Mouse (Mus musculus) liver, embryonic 16.5 days (tissue): ENCODE results near the gene Tnrc6c. TPM values are rescaled to one million over a fixed set of nuclear protein-coding genes. Genes with fewer than 3 reads are reported as not detected.

Source experiments
- ATAC-seq: fragments of 200-750 bp; cut with Nextera tagmentation; 2 replicates; pipeline ENCODE4 v1.8.0; 2017; ENCODE audit warnings: low read depth, mild to moderate bottlenecking, moderate number of reproducible peaks, moderate library complexity
- H3K27ac ChIP-seq: fragments of 300-500 bp; sonication (generic); 2 replicates; pipeline ENCODE4 v1.5.1; 2014; ENCODE audit warnings: mild to moderate bottlenecking, low read length
- H3K27me3 ChIP-seq: fragments of 300-500 bp; sonication (generic); 2 replicates; pipeline ENCODE4 v1.6.1; 2014; ENCODE audit warnings: low read depth, low read length, mixed read lengths; ENCODE audit not compliant: control insufficient read depth, insufficient read depth
- H3K36me3 ChIP-seq: fragments of 300-500 bp; sonication (generic); 2 replicates; pipeline ENCODE4 v1.6.1; 2014; ENCODE audit warnings: mild to moderate bottlenecking; ENCODE audit not compliant: control insufficient read depth, insufficient read depth
- H3K4me1 ChIP-seq: fragments of 300-500 bp; sonication (generic); 2 replicates; pipeline ENCODE4 v1.6.1; 2014; ENCODE audit warnings: low read depth, low read length, mixed read lengths; ENCODE audit not compliant: control insufficient read depth
- H3K4me2 ChIP-seq: fragments of 300-500 bp; sonication (generic); 2 replicates; pipeline ENCODE4 v1.6.1; 2014; ENCODE audit warnings: low read depth, low read length, mixed read lengths
- H3K4me3 ChIP-seq: fragments of 300-500 bp; sonication (generic); 2 replicates; pipeline ENCODE4 v1.5.1; 2014; ENCODE audit warnings: low read depth, mild to moderate bottlenecking, low read length
- H3K9ac ChIP-seq: fragments of 300-500 bp; sonication (generic); 2 replicates; pipeline ENCODE4 v1.6.1; 2014; ENCODE audit warnings: low read depth, low read length
- H3K9me3 ChIP-seq: fragments of 300-500 bp; sonication (generic); replicated peaks from 2 replicates; pipeline ENCODE4 v1.6.1; 2016; ENCODE audit warnings: low read length; ENCODE audit not compliant: control insufficient read depth
- WGBS: fragments of 180-500 bp; shearing (Covaris S2); extraction: QIAGEN DNeasy Blood & Tissue Kit; methylation state at CpG from one replicate; pipeline ENCODE4 v1.1.7; 2014; ENCODE audit not compliant: insufficient replicate concordance; 5-methylcytosine and 5-hydroxymethylcytosine counted together
- polyA plus RNA-seq: library from polyadenylated mRNA; unstranded; fragments of >200 nt; fragmentation: Nextera tagmentation; extraction: Ambion mirVana; gene quantifications from 2 replicates; pipeline ENCODE4 v1.2.1, GENCODE M21; 2015

Tnrc6c gene
- polyA plus RNA-seq, result 2.1 and 2.4 TPM in 2 replicates

GRCm38 (mm10) chr11:117653491-117654351 lies at the start of gene Tnrc6c:
Gene Tnrc6c, plus strand, starts transcription at chr11:117654289.
- ATAC-seq, result peak; percentile 62
- Histone ChIP-seq H3K9ac (peak within 1 kb of the TSS; percentile 80), H3K27ac (peak within 1 kb of the TSS; percentile 79), H3K9me3 (no peaks in the 10 kb centered on the region), H3K4me3 (peak within 1 kb of the TSS; percentile 85), H3K4me1 (peaks cover 25% of the 10 kb centered on the region), H3K4me2 (peak within 1 kb of the TSS; percentile 98), H3K36me3 (no peaks in the 10 kb centered on the region), H3K27me3 (peaks cover 26% of the 10 kb centered on the region)
- WGBS, result 1% methylated on average over 62 of the region's 62 CpGs

GRCm38 (mm10) chr11:117606137-117606536 lies 48.0 kb upstream of the Tnrc6c start:
- Histone ChIP-seq H3K27me3 (peaks cover 1% of the 10 kb centered on the region; the same call in 1 of the 2 replicates), H3K4me1 (no peaks in the 10 kb centered on the region; the same call in 1 of the 2 replicates), H3K4me3 (no peak overlapping the region), H3K36me3 (no peaks in the 10 kb centered on the region), H3K27ac (no peak overlapping the region), H3K9me3 (no peaks in the 10 kb centered on the region), H3K4me2 (no peak overlapping the region), H3K9ac (no peak overlapping the region)
- no peak for ATAC-seq
- WGBS, result 37% methylated on average over 9 of the region's 9 CpGs

GRCm38 (mm10) chr11:117606605-117607203 lies 47.4 kb upstream of the Tnrc6c start:
- H3K4me3 ChIP-seq, result no peak overlapping the region
- H3K27ac ChIP-seq, result no peak overlapping the region
- no peaks in the 10 kb centered on the region for H3K36me3 ChIP-seq
- H3K4me2 ChIP-seq, result no peak overlapping the region
- no peak overlapping the region for H3K9ac ChIP-seq
- no peaks in the 10 kb centered on the region; the same call in 1 of the 2 replicates for H3K27me3 ChIP-seq
- no peaks in the 10 kb centered on the region; the same call in 1 of the 2 replicates for H3K4me1 ChIP-seq
- H3K9me3 ChIP-seq, result no peaks in the 10 kb centered on the region
- no peak for ATAC-seq
- 15% methylated on average over 12 of the region's 13 CpGs for WGBS

DNA sequence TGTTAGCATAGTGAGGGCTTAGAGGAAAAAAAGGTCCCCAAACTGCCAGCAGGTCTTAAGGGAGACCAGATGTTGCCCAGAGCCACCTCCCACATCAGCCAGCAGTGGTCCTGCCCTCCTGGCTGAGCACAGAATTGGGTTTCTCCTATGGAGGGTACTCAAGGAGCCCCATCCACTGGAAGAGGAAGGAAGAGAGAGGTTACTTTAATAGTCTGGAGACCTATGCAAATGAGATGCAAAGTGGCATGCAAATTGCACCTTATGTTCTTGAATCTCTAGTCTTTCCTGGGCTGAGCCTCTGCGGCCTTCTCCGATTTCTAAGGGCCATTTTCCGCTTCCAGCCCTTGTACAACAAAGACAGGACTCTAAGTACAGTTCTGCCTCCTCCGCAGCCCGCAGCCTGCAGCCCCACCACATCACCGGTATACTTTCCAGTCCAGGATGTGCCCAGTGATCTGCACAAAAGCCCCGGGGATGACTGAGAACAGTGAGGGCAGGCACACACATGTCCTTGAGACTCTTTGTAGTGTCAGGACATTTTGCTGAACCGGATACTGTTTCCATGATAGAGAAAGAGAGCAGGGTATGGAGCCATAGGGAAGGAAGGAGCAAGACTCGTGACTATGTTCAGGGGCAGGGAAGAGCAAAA lies 45.8 kb upstream of the Tnrc6c start:
- no peak for ATAC-seq
- peaks cover 3% of the 10 kb centered on the region; the same call in 1 of the 2 replicates for H3K27me3 ChIP-seq
- 54% methylated on average over 9 of the region's 9 CpGs for WGBS

DNA sequence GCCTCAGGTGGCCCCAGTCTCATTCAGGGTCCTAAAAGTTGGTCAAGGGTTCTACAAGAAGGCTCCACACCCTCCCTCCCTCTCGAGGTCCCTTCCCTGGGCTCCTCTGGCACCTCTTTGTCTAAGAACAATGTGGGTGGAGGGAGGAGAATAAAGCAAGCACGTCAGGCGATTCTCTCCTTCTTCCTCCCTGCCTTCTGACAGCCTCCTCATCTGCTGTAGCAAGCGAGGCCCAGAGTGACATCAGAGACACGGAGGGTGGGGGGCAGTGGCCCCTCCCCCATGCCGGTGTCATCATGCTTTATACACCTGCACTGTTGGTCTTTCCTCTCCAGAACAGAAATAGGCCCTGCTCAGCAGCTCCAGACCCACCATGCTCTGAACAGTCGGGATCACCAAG lies 45.1 kb upstream of the Tnrc6c start:
- WGBS, result 34% methylated on average over 7 of the region's 7 CpGs
- ATAC-seq, result no peak
- peaks cover 3% of the 10 kb centered on the region; the same call in 1 of the 2 replicates for H3K27me3 ChIP-seq
- H3K9me3 ChIP-seq, result no peaks in the 10 kb centered on the region
- H3K36me3 ChIP-seq, result no peaks in the 10 kb centered on the region
- H3K4me2 ChIP-seq, result no peak overlapping the region
- H3K4me1 ChIP-seq, result no peaks in the 10 kb centered on the region; the same call in 1 of the 2 replicates
- no peak overlapping the region for H3K9ac ChIP-seq
- no peak overlapping the region for H3K27ac ChIP-seq
- no peak overlapping the region for H3K4me3 ChIP-seq

More for the DNA sequence above, 45.8 kb upstream of the Tnrc6c start:
- no peak overlapping the region for H3K27ac ChIP-seq
- H3K4me1 ChIP-seq, result no peaks in the 10 kb centered on the region; the same call in 1 of the 2 replicates
- H3K4me2 ChIP-seq, result no peak overlapping the region
- H3K9ac ChIP-seq, result no peak overlapping the region
- no peaks in the 10 kb centered on the region for H3K36me3 ChIP-seq
- H3K9me3 ChIP-seq, result no peaks in the 10 kb centered on the region
- H3K4me3 ChIP-seq, result no peak overlapping the region

GRCm38 (mm10) chr11:117610589-117610988 lies 43.5 kb upstream of the Tnrc6c start:
- no peak for ATAC-seq
- Histone ChIP-seq H3K36me3 (no peaks in the 10 kb centered on the region), H3K9me3 (no peaks in the 10 kb centered on the region), H3K4me1 (no peaks in the 10 kb centered on the region; the same call in 1 of the 2 replicates), H3K4me3 (no peak overlapping the region), H3K27ac (no peak overlapping the region), H3K27me3 (peaks cover 3% of the 10 kb centered on the region; the same call in 1 of the 2 replicates), H3K9ac (no peak overlapping the region), H3K4me2 (no peak overlapping the region)

DNA sequence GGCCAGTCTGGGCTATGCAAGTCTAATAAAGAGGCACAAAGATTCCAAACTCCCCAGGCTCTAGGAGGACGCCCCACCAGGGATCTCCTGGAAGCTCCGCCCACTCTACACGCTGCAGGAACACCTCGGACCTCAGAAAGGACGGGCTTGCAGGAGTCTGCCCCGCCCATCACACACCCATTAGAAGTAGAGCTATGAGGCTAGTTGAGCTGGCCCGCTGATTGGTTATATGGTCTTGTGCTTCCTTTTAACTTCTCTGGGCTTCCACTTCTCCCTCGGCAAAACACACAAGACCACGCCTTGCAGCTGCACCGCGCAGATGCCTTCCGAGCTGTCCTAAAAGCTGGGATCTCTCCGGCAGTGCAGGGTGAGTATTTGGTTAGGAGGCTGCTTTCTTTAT lies 43.0 kb upstream of the Tnrc6c start:
- no peak overlapping the region for H3K27ac ChIP-seq
- ATAC-seq, result peak; percentile 51; the same call in 1 of the 2 replicates
- no peaks in the 10 kb centered on the region; the same call in 1 of the 2 replicates for H3K4me1 ChIP-seq
- no peak overlapping the region for H3K4me3 ChIP-seq
- H3K9ac ChIP-seq, result no peak overlapping the region
- WGBS, result 2% methylated on average over 13 of the region's 13 CpGs
- H3K9me3 ChIP-seq, result no peaks in the 10 kb centered on the region
- H3K27me3 ChIP-seq, result peaks cover 7% of the 10 kb centered on the region; the same call in 1 of the 2 replicates
- H3K4me2 ChIP-seq, result peak overlapping the region; percentile 38; the same call in 1 of the 2 replicates
- H3K36me3 ChIP-seq, result no peaks in the 10 kb centered on the region

DNA sequence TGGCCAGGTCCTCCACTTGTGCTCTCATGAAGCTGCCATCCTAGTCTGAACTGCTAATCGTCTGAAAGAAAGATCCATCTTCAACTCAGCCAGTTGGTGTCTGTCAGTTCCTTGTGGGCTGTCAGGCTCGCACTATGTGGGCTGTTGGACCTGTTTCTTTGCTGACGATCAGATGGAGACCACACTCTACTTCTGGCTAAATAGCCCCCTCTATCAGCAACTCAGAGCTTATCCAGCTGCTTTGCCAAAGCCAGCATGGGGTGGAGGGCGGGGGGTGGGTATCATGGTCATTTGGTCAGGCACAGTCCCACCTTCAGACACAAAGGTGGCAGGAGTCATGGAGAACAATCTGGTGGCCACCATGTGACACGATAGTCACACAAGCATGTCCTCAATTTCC lies 42.2 kb upstream of the Tnrc6c start:
- no peaks in the 10 kb centered on the region for H3K9me3 ChIP-seq
- no peak overlapping the region for H3K27ac ChIP-seq
- 28% methylated on average over 5 of the region's 5 CpGs for WGBS
- H3K4me1 ChIP-seq, result no peaks in the 10 kb centered on the region; the same call in 1 of the 2 replicates
- H3K9ac ChIP-seq, result no peak overlapping the region
- ATAC-seq, result no peak
- no peak overlapping the region for H3K4me3 ChIP-seq
- peaks cover 12% of the 10 kb centered on the region; the same call in 1 of the 2 replicates for H3K27me3 ChIP-seq
- H3K4me2 ChIP-seq, result no peak overlapping the region
- H3K36me3 ChIP-seq, result no peaks in the 10 kb centered on the region
